Mouse (Mus musculus) frontal cortex, adult 2 months (tissue): Measurements from ENCODE around the gene Hspa14. TPM values are rescaled to one million over a fixed set of nuclear protein-coding genes. Genes with fewer than 3 reads are reported as not detected.

Experiments used
- DNase-seq, 2 experiments: peaks; one replicate each; pipeline ENCODE4 v3.0.0; 2022; ENCODE audit warnings: low spot score in 1 of 2; ENCODE audit errors: extremely low spot score in 1 of 2
- polyA plus RNA-seq: library from polyadenylated mRNA; depleted of rRNA; stranded (reverse); fragments of >200 nt; gene quantifications from 2 replicates; pipeline ENCODE4 v1.2.3, GENCODE M21; 2012; rRNA removed

Gene Hspa14
- polyA plus RNA-seq, 1 experiment = 53.4 TPM

DNA sequence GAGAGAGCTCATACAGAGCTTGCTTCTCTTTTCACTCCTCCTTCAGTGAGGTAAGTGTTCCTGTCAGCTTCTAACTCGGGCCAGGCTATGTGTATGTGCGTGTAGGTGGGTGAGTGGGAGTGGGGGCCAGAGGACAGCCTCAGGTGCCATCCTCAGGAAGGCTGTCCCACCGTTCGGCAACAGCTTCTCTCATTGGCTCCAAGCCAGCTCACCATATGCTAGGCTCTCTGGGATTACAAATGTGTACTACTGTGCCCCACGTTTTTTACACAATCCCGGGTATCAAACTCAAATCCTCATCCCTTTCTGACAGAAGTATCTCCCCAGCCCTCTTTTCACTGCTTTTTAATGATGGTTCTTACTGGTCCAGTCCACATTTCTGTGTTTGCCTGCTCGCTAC lies 68.4 kb downstream of the Hspa14 start:
- peak in 1 of 2 experiments; percentile 25 for DNase-seq

Other genes starting within 250 kb of the Hspa14 start
- gene Nmt2, start 228.6 kb downstream of the Hspa14 start, polyA plus RNA-seq = 55.5 and 65.1 TPM in 2 replicates
- gene Rpp38, start 180.2 kb downstream of the Hspa14 start, polyA plus RNA-seq = 11.4 and 13.5 TPM in 2 replicates
- 5.3 and 6.1 TPM in 2 replicates for gene Acbd7, start 176.6 kb downstream of the Hspa14 start, polyA plus RNA-seq
- gene Olah, start 115.6 kb downstream of the Hspa14 start, polyA plus RNA-seq = not detected in 2 replicates
- 3.0 and 3.6 TPM in 2 replicates for gene Meig1, start 90.2 kb downstream of the Hspa14 start, polyA plus RNA-seq
- 10.9 and 11.9 TPM in 2 replicates for gene Dclre1c, start 88.7 kb downstream of the Hspa14 start, polyA plus RNA-seq
- 2.6 and 2.7 TPM in 2 replicates for gene Suv39h2, start 37.8 kb downstream of the Hspa14 start, polyA plus RNA-seq
- 3.1 and 3.2 TPM in 2 replicates for gene Gm45902, start within 50 bp of the Hspa14 start, polyA plus RNA-seq
- 1.0 and 1.4 TPM in 2 replicates for gene Cdnf, start 216 bp upstream of the Hspa14 start, polyA plus RNA-seq
- gene Fam107b, start 57.7 kb upstream of the Hspa14 start, polyA plus RNA-seq = 10.4 and 13.8 TPM in 2 replicates